ENCODE assay signal across 8 mouse cellular contexts in genomic region chr2:129715671-129716070, GRCm38 (mm10). TPM values are rescaled to one million over a fixed set of nuclear protein-coding genes. Genes with fewer than 3 reads are reported as not detected.
DNase-seq lines count a peak whose midpoint lies in the region; ATAC-seq lines count a peak whose summit lies in the region.

No protein-coding gene starts in this region.

- ATAC-seq in kidney, embryonic 15.5 days (replicated peaks; ENCODE audit: low FRiP score): no peak
- ATAC-seq in frontal cortex, adult (ENCODE audit: low TSS enrichment): no peak

- H3K4me1 ChIP-seq in kidney, embryonic 15.5 days: no peaks in the 10 kb centered on the region

- no peak overlapping the region for H3K4me2 ChIP-seq in kidney, embryonic 15.5 days

- no peaks in the 10 kb centered on the region for H3K36me3 ChIP-seq in kidney, embryonic 15.5 days

- H3K9ac ChIP-seq in kidney, embryonic 15.5 days: no peak overlapping the region

- H3K4me3 ChIP-seq in kidney, embryonic 15.5 days (replicated peaks): no peak overlapping the region

- WGBS in kidney, embryonic 15.5 days: 17% methylated on average over 10 of the region's 10 CpGs

- peak; percentile 64 for DNase-seq in kidney, adult 18-20 months
- DNase-seq in Muller cell, postnatal 12 days (ENCODE audit: inconsistent ontology term): peak; percentile 48
- peak; percentile 11 for DNase-seq in c-Kit-positive CD71-positive TER-119-negative erythroid progenitor cells, embryonic 14.5 days (ENCODE audit: low read depth)
- peak; percentile 27 for DNase-seq in induced T-regulatory cell, adult 2 months (ENCODE audit: low read depth)
- DNase-seq in lung, postnatal 36 days: peak; percentile 59
- DNase-seq in thymus, postnatal 10 days (ENCODE audit: low spot score in 2 of 2): peak; percentile 6 to 35

- H3K27me3 ChIP-seq in kidney, embryonic 15.5 days: no peaks in the 10 kb centered on the region

- no peak overlapping the region for H3K27ac ChIP-seq in kidney, embryonic 15.5 days

- no peaks in the 10 kb centered on the region for H3K9me3 ChIP-seq in kidney, embryonic 15.5 days (replicated peaks)

RNA-seq across cellular contexts. Expression of gene Pdyn, which starts 16.0 kb away (rescaled TPM):
- polyA plus RNA-seq in kidney, embryonic 15.5 days (2015; fragmentation: Nextera tagmentation; extraction: Ambion mirVana): 0.19 and 0.87 TPM in 2 replicates

Comparison
In these comparisons a context has a peak if more than half of its experiments do, and no peak if none do; other contexts are left out.
1. DNase-seq: peak in every context shown above with its lines; median percentile 64 in kidney, adult 18-20 months; 59 in lung, postnatal 36 days; 48 in Muller cell, postnatal 12 days; 27 in induced T-regulatory cell, adult 2 months; 20 in thymus, postnatal 10 days; 11 in c-Kit-positive CD71-positive TER-119-negative erythroid progenitor cells, embryonic 14.5 days.